Mouse (Mus musculus) ovary, postnatal 36 days (tissue): ENCODE results near the gene Galnt14.

Source experiments
- DNase-seq: peaks from one replicate; pipeline ENCODE4 v3.0.0; 2022; ENCODE audit warnings: low spot score, mixed read lengths

Galnt14 gene

GRCm38 (mm10) chr17:73507804-73508535 is 202.3 kb downstream of the Galnt14 start:
- DNase-seq, result no peak

- no peak for DNase-seq
These were observed 206.1 kb downstream of the Galnt14 start for GRCm38 (mm10) chr17:73504111-73504510.

GRCm38 (mm10) chr17:73502613-73503012 is 207.6 kb downstream of the Galnt14 start:
- no peak for DNase-seq

GRCm38 (mm10) chr17:73489519-73489918 is 220.7 kb downstream of the Galnt14 start:
- no peak for DNase-seq

GRCm38 (mm10) chr17:73487792-73488191 is 222.5 kb downstream of the Galnt14 start:
- peak; percentile 33 for DNase-seq

- no peak for DNase-seq
These were observed 222.9 kb downstream of the Galnt14 start for GRCm38 (mm10) chr17:73487380-73487779.

GRCm38 (mm10) chr17:73477096-73478076 is 232.9 kb downstream of the Galnt14 start:
- DNase-seq, result no peak

- no peak for DNase-seq
These were observed 235.9 kb downstream of the Galnt14 start for GRCm38 (mm10) chr17:73474371-73474770.

- no peak for DNase-seq
These were observed 237.2 kb downstream of the Galnt14 start for GRCm38 (mm10) chr17:73473012-73473411.

- no peak for DNase-seq
These were observed 249.4 kb downstream of the Galnt14 start for GRCm38 (mm10) chr17:73460874-73461273.

- no peak for DNase-seq
These were observed 251.5 kb downstream of the Galnt14 start for GRCm38 (mm10) chr17:73458741-73459140.

GRCm38 (mm10) chr17:73456551-73456950 is 253.7 kb downstream of the Galnt14 start:
- DNase-seq, result no peak

- DNase-seq, result no peak
These were observed 256.6 kb downstream of the Galnt14 start for GRCm38 (mm10) chr17:73453646-73454045.

- DNase-seq, result no peak
These were observed 258.0 kb downstream of the Galnt14 start for GRCm38 (mm10) chr17:73452151-73452760.

- no peak for DNase-seq
These were observed 261.1 kb downstream of the Galnt14 start for GRCm38 (mm10) chr17:73449104-73449503.
